Mouse (Mus musculus) urinary bladder, adult 2 months (tissue): ENCODE results near the gene Ngdn. TPM values are rescaled to one million over a fixed set of nuclear protein-coding genes. Genes with fewer than 3 reads are reported as not detected.

Experiments
- polyA plus RNA-seq: library from polyadenylated mRNA; depleted of rRNA; stranded (reverse); fragments of >200 nt; gene quantifications from 2 replicates; pipeline ENCODE4 v1.2.3, GENCODE M21; 2012; rRNA removed

Ngdn gene
- polyA plus RNA-seq, 1 experiment: 65.8 TPM

Other genes with a start within 250 kb of the Ngdn start
- 20.0 and 27.4 TPM in 2 replicates for gene Slc7a8, start 233.5 kb upstream of the Ngdn start, polyA plus RNA-seq
- gene Rnf212b, start 201.3 kb upstream of the Ngdn start, polyA plus RNA-seq: 0.06 and 0.08 TPM in 2 replicates
- 5.0 and 6.4 TPM in 2 replicates for gene Homez, start 144.5 kb upstream of the Ngdn start, polyA plus RNA-seq
- 9.4 and 13.5 TPM in 2 replicates for gene Ppp1r3e, start 137.9 kb upstream of the Ngdn start, polyA plus RNA-seq
- gene Bcl2l2, start 132.1 kb upstream of the Ngdn start, polyA plus RNA-seq: 63.7 and 76.7 TPM in 2 replicates
- gene Gm20521, start 132.0 kb upstream of the Ngdn start, polyA plus RNA-seq: 0.28 and 0.40 TPM in 2 replicates
- 278 and 430 TPM in 2 replicates for gene Pabpn1, start 123.0 kb upstream of the Ngdn start, polyA plus RNA-seq
- 102 and 148 TPM in 2 replicates for gene Slc22a17, start 102.3 kb upstream of the Ngdn start, polyA plus RNA-seq
- gene Efs, start 89.3 kb upstream of the Ngdn start, polyA plus RNA-seq: 46.6 and 52.9 TPM in 2 replicates
- gene Il25, start 82.8 kb upstream of the Ngdn start, polyA plus RNA-seq: 0.07 and 0.09 TPM in 2 replicates
- gene Cmtm5, start 79.2 kb upstream of the Ngdn start, polyA plus RNA-seq: 4.2 and 5.1 TPM in 2 replicates
- gene Myh6, start 48.5 kb upstream of the Ngdn start, polyA plus RNA-seq: 0.15 and 0.22 TPM in 2 replicates
- not detected in 2 replicates for gene Gm17428, start 38.5 kb upstream of the Ngdn start, polyA plus RNA-seq
- gene Myh7, start 20.8 kb upstream of the Ngdn start, polyA plus RNA-seq: 0.26 and 0.47 TPM in 2 replicates
- 0.66 and 2.0 TPM in 2 replicates for gene Zfhx2, start 76.9 kb downstream of the Ngdn start, polyA plus RNA-seq
- 6.6 and 11.6 TPM in 2 replicates for gene Thtpa, start 79.3 kb downstream of the Ngdn start, polyA plus RNA-seq
- 22.5 and 26.6 TPM in 2 replicates for gene Ap1g2, start 91.1 kb downstream of the Ngdn start, polyA plus RNA-seq
- 2.4 and 2.8 TPM in 2 replicates for gene Jph4, start 101.5 kb downstream of the Ngdn start, polyA plus RNA-seq
- gene Dhrs2, start 206.6 kb downstream of the Ngdn start, polyA plus RNA-seq: 0.08 and 0.21 TPM in 2 replicates